Mouse (Mus musculus): ENCODE results near the gene Tmem273. TPM values are rescaled to one million over a fixed set of nuclear protein-coding genes. Genes with fewer than 3 reads are reported as not detected.

The Tmem273 gene
- polyA plus RNA-seq (2016; fragmentation: Nextera tagmentation; extraction: Ambion mirVana), result 0.15 TPM in 1 of 2 replicates, not detected in the other

DNA sequence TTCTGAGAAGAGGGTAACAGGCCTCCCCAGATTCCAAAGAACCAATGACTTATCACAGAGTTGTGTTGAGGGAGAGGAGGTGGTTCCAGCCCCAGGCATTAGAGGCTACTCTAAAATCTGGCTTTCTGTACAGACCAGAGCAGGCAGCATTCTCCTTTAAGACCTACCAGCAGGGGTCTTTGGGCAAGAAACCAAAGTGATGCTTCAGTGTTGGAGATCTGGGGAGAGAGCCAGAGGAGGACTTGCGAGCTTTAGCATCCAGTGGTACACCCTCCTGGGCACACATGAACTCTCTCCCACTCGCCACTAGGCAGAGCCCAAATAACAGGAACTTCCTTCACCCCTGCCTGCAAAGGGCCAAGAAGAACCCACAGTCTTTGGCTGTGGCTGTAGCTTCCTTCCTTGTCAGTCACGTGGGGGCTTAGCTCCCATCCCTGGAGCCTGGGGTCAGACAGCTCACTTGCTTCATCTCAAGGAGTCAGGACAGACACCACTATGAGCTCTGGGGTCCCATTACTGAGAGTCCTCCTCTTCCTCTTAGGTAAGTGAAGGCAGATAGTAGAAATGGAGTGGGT is at the start of gene Tmem273:
Gene Tmem273, plus strand, starts transcription at position 408 of the 575 bp plus-strand sequence.
- 84% methylated on average over 3 of the region's 3 CpGs for WGBS
- H3K4me1 ChIP-seq, result peaks cover 15% of the 10 kb centered on the region
- H3K36me3 ChIP-seq, result no peaks in the 10 kb centered on the region
- H3K9me3 ChIP-seq (replicated peaks), result no peaks in the 10 kb centered on the region
- DNase-seq (ENCODE audit: low spot score), result peak; percentile 18
- H3K27ac ChIP-seq, result no peak within 1 kb of the TSS
- H3K27me3 ChIP-seq (ENCODE audit: low read depth, poor library complexity, severe bottlenecking), result no peaks in the 10 kb centered on the region
- H3K4me3 ChIP-seq, result no peak within 1 kb of the TSS

DNA sequence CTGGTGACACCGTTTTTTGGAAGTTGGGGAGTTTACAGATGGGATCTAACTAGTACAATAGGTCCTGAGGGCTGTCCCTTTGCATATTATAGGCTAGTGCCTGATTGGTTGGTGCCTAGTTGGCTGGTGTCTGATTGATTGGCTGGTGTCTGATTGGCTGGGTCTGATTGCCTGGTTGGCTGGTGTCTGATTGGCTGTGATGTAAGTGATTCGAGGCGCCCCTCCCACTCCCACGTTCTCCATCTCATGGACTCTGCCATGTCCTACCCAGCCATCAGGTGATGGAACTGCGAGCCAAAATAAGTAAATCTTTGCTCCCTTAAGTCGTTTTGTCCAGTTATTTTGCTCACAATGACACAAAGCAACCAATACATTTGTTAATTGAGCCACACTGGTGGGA is 49.2 kb upstream of the Tmem273 start:
- no peaks in the 10 kb centered on the region for H3K36me3 ChIP-seq
- no peaks in the 10 kb centered on the region for H3K9me3 ChIP-seq (replicated peaks)
- no peaks in the 10 kb centered on the region for H3K4me1 ChIP-seq
- no peaks in the 10 kb centered on the region for H3K27me3 ChIP-seq (ENCODE audit: low read depth, poor library complexity, severe bottlenecking)
- 84% methylated on average over 6 of the region's 6 CpGs for WGBS
- no peak overlapping the region for H3K27ac ChIP-seq
- no peak overlapping the region for H3K4me3 ChIP-seq
- DNase-seq (ENCODE audit: low spot score), result no peak

DNA sequence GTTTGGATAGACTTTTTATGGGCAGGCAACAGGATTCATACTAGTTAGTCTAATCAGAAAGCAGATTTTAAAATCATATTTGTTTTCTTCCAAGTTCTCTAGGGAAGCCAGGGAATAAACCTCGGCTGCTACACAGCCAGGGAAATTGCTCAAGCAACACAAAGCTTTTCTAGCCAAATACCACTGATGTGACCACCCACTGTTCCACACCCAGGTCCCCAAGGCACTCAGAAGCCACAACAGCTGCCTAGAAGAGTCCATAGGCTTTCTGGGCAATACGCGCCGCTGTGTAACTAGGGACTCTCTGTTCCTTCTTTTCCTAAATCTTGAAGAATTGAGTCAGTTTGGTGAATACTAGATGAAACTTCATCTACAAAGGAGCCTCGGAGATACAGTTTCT is 47.2 kb upstream of the Tmem273 start:
- H3K4me1 ChIP-seq, result no peaks in the 10 kb centered on the region
- no peaks in the 10 kb centered on the region for H3K9me3 ChIP-seq (replicated peaks)
- 94% methylated on average over 5 of the region's 5 CpGs for WGBS
- no peak overlapping the region for H3K4me3 ChIP-seq
- H3K27ac ChIP-seq, result no peak overlapping the region
- DNase-seq (ENCODE audit: low spot score), result no peak
- H3K36me3 ChIP-seq, result no peaks in the 10 kb centered on the region
- H3K27me3 ChIP-seq (ENCODE audit: low read depth, poor library complexity, severe bottlenecking), result no peaks in the 10 kb centered on the region

DNA sequence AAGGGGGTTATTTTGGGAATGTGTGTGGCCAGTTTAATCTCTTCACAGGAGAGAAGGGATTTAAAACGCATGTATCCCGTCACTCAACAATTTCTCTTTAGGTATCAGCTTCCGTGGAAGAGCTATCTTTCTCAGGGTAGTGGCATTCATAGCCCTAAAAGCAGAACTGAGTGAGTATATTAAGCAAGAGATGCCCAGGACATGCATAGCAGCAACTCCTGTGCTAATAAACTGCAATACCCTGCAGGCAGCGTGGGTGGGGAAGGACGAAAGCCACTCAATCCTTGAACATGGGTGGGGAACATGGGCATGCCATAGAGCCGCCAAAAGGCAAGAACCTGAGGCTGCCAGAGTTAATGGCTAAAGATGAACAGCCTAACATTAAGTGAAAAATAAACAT is 37.2 kb upstream of the Tmem273 start:
- H3K27ac ChIP-seq, result no peak overlapping the region
- DNase-seq (ENCODE audit: low spot score), result no peak
- H3K36me3 ChIP-seq, result no peaks in the 10 kb centered on the region
- H3K4me1 ChIP-seq, result no peaks in the 10 kb centered on the region
- WGBS, result 87% methylated on average over 6 of the region's 6 CpGs
- no peaks in the 10 kb centered on the region for H3K27me3 ChIP-seq (ENCODE audit: low read depth, poor library complexity, severe bottlenecking)
- H3K4me3 ChIP-seq, result no peak overlapping the region
- no peaks in the 10 kb centered on the region for H3K9me3 ChIP-seq (replicated peaks)

DNA sequence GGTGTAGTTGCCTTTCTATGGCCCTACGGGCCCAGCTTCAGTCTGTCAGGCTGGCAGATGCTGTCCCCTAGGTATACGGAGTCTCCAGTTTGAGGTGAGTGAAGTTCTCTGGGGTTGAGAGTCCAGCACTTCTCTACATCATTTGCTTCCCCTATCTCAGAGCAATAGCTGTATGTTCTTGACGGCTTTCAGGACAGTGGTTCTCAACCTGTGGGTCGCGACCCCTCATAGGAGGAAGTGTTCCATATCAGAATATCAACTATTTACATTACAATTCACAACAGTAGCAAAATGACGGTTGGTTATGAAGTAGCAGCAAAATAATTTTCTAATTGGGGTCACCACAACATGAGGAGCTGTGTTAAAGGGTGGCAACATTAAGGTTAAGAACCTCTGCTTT is 35.0 kb upstream of the Tmem273 start:
- WGBS, result 87% methylated on average over 6 of the region's 6 CpGs
- H3K36me3 ChIP-seq, result no peaks in the 10 kb centered on the region
- no peaks in the 10 kb centered on the region for H3K4me1 ChIP-seq
- H3K27me3 ChIP-seq (ENCODE audit: low read depth, poor library complexity, severe bottlenecking), result no peaks in the 10 kb centered on the region
- no peak overlapping the region for H3K27ac ChIP-seq
- H3K4me3 ChIP-seq, result no peak overlapping the region
- DNase-seq (ENCODE audit: low spot score), result no peak
- H3K9me3 ChIP-seq (replicated peaks), result no peaks in the 10 kb centered on the region

DNA sequence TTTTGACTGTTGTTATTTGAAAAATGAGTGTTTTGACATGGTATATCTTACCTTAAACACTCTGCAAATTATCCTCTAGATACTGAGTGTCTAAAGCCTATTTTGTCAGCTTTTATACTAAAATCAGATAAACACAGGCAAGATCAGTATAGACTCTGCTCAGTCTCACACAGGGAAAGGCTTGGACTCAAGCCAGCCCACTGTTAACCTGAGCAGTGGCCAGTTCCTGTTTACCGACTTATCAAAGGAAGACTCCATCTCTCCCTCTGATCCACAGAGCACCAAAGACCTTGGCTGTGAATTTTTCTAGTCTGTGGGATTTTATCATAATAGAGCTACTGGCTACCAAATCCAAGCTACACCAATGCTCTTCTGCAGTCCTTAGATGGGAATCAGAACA is 31.5 kb upstream of the Tmem273 start:
- 71% methylated on average over 1 of the region's 1 CpGs for WGBS
- no peaks in the 10 kb centered on the region for H3K36me3 ChIP-seq
- H3K4me1 ChIP-seq, result no peaks in the 10 kb centered on the region
- DNase-seq (ENCODE audit: low spot score), result no peak
- no peaks in the 10 kb centered on the region for H3K9me3 ChIP-seq (replicated peaks)
- no peak overlapping the region for H3K4me3 ChIP-seq
- H3K27ac ChIP-seq, result no peak overlapping the region
- H3K27me3 ChIP-seq (ENCODE audit: low read depth, poor library complexity, severe bottlenecking), result no peaks in the 10 kb centered on the region

DNA sequence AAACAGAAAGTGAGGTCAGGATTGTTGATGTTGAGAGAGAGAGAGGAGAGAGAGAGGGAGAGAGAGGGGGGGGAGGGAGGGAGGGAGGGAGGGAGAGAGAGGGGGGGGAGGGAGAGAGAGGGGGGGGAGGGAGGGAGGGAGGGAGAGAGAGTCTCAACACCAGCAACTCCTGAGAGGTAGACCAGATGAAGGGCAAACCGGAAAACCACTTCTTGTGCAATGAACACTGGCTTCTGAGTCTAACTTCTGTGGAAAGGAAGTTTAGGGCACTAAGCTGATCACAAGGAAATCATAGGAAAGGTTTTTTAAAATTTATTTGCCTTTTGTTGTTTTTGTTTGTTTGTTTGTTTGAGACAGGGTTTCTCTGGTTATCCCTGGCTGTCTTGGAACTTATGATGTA is 23.6 kb upstream of the Tmem273 start:
- H3K4me3 ChIP-seq, result no peak overlapping the region
- H3K27ac ChIP-seq, result no peak overlapping the region
- WGBS, result 87% methylated on average over 1 of the region's 1 CpGs
- no peaks in the 10 kb centered on the region for H3K36me3 ChIP-seq
- no peaks in the 10 kb centered on the region for H3K4me1 ChIP-seq
- no peaks in the 10 kb centered on the region for H3K27me3 ChIP-seq (ENCODE audit: low read depth, poor library complexity, severe bottlenecking)
- no peaks in the 10 kb centered on the region for H3K9me3 ChIP-seq (replicated peaks)
- no peak for DNase-seq (ENCODE audit: low spot score)

DNA sequence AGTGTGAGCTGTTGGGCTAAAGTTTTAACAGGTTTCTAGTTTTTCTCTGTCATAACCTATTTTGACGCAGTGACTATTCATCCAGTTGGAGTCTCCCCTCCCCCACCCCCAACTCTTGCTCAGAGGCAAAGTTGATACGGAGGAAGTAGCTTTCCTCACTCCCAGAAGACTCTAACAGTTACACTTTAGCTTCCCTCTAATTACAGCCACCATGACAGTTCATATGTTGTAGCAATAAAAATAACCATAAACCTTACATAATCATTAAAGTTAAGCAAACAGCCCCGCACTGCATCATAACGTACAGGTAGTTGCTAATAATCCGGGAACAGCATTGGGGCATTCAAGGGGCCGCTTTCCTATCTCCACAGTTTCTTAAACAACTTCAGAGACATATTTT is 15.2 kb upstream of the Tmem273 start:
- Histone ChIP-seq H3K27me3 (ENCODE audit: low read depth, poor library complexity, severe bottlenecking) (no peaks in the 10 kb centered on the region), H3K36me3 (no peaks in the 10 kb centered on the region), H3K4me1 (no peaks in the 10 kb centered on the region), H3K4me3 (no peak overlapping the region), H3K27ac (no peak overlapping the region), H3K9me3 (replicated peaks) (no peaks in the 10 kb centered on the region)
- no peak for DNase-seq (ENCODE audit: low spot score)
- 82% methylated on average over 6 of the region's 6 CpGs for WGBS

DNA sequence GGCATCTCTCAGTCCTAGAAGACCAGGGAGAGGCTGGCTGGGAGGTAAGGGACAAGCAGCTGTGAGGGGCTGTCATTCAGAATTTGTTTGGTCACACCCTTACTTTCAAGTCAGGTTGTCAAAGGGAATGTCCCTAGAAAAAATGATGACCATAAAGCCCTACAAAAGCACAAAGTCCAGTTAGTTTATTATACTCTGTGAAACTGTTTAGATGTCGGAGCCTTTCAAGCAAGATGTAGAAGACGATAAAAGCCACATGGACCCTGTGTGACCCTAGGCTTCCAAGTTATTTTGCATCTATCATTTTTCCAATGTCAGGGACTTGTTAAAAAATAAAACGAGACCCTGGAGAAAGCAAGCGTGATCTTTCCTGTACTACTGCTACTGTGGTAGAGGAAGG is 13.7 kb upstream of the Tmem273 start:
- Histone ChIP-seq H3K27me3 (ENCODE audit: low read depth, poor library complexity, severe bottlenecking) (no peaks in the 10 kb centered on the region), H3K9me3 (replicated peaks) (no peaks in the 10 kb centered on the region), H3K36me3 (no peaks in the 10 kb centered on the region), H3K4me3 (no peak overlapping the region), H3K27ac (no peak overlapping the region), H3K4me1 (no peaks in the 10 kb centered on the region)
- WGBS, result 89% methylated on average over 4 of the region's 4 CpGs
- no peak for DNase-seq (ENCODE audit: low spot score)

DNA sequence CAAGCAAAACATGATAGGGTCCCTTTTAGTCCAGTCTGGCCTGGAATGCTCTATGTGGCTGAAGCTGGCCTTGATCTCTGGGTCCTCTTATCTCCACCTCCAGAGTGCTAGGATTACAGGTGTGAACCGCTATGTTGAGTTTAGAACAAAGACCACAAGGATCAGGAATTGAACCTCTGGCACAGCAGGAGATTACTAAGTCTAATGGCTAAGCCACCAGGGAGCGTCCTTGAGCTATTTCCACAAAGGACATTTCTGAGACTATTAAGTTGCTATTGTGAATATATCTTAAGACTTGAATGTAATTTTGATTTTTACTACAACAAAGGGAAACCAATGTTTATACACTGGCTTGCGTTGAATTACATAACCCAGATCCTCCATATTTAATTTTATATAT is 13.0 kb upstream of the Tmem273 start:
- Histone ChIP-seq H3K4me3 (no peak overlapping the region), H3K9me3 (replicated peaks) (no peaks in the 10 kb centered on the region), H3K27me3 (ENCODE audit: low read depth, poor library complexity, severe bottlenecking) (no peaks in the 10 kb centered on the region), H3K4me1 (no peaks in the 10 kb centered on the region), H3K36me3 (no peaks in the 10 kb centered on the region), H3K27ac (no peak overlapping the region)
- DNase-seq (ENCODE audit: low spot score), result no peak
- WGBS, result 62% methylated on average over 3 of the region's 3 CpGs

DNA sequence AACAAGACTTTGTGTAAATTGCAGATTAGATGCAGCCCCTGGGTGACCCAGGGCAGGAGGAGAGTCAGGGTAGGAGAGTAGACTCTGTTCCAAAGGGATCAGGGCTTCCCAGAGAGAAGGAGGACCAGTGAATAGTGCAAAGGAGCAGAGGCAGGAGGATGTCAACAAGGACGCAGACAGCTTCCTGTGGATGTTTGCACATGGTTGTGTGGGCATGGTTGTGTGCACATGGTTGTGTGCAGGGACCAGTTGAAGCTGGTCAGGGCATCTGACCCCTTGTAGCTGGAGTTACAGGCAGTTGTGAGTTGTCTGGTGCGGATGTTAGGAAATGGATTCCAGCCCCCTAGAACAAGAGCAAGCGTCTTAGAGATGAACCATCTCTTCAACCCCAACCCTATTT is 12.3 kb upstream of the Tmem273 start:
- Histone ChIP-seq H3K4me3 (no peak overlapping the region), H3K9me3 (replicated peaks) (no peaks in the 10 kb centered on the region), H3K27ac (no peak overlapping the region), H3K27me3 (ENCODE audit: low read depth, poor library complexity, severe bottlenecking) (no peaks in the 10 kb centered on the region), H3K4me1 (no peaks in the 10 kb centered on the region), H3K36me3 (no peaks in the 10 kb centered on the region)
- WGBS, result 83% methylated on average over 3 of the region's 3 CpGs
- no peak for DNase-seq (ENCODE audit: low spot score)

DNA sequence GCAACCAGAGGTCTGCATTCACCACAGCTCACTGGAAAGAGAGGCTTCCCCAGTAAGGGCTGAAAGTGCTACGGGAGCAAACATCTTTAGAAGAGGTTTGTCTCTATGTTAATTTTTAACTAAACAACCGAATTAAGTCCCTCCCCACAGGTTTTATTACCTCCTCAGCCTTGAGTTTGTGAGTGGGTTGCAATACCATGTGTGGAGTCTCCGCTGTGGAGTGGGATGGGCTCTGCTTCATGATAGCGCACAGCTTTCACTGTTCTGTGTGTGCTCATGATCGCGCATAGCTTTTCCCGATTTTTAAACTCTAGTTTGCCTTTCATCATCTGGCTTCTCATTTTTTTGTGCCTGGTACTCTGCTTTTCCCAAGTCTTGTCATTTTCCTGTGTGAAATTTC is 9.7 kb upstream of the Tmem273 start:
- Histone ChIP-seq H3K4me1 (no peaks in the 10 kb centered on the region), H3K36me3 (no peaks in the 10 kb centered on the region), H3K9me3 (replicated peaks) (no peaks in the 10 kb centered on the region), H3K27me3 (ENCODE audit: low read depth, poor library complexity, severe bottlenecking) (no peaks in the 10 kb centered on the region), H3K27ac (no peak overlapping the region), H3K4me3 (no peak overlapping the region)
- DNase-seq (ENCODE audit: low spot score), result no peak
- 89% methylated on average over 7 of the region's 7 CpGs for WGBS

DNA sequence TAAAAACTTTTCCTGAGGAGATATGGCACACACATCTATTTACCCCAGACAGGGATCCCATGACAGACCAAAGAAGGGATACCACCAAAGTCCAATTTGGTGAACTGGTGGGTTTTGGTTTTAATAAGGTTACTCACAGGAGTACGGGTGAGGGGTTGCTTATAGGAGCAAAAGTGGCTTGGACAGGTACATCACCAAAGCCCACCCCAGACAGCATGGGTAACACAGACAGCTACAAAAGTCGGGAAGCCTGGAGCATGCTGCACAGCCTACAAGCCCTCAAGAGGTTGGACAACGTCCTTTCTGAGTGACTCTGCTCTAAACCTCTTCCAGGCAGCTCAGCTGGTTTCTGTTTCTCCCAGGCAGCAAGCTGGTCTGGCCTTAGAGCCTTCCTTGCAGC is 7.4 kb upstream of the Tmem273 start:
- 77% methylated on average over 3 of the region's 3 CpGs for WGBS

DNA sequence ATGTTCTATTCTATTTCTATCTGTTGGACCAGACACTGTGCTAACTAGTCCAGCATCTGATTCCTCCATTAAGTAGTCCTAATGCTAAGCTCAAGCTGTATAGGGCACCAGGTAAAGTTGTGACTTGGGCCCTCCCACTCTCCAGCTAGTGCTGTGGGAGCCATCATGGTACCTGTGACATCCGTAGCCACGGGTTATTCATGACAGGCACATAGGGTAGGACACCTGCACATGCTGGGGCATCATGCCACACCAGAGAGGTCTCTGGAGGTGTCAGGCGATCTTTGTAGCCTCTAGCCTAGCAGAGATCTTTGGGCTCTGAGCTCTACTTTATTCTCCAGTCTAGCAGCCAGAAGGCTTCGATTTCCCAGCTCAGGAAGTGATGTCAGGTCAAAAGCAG is 2.9 kb upstream of the Tmem273 start:
- WGBS, result 88% methylated on average over 4 of the region's 4 CpGs
- Histone ChIP-seq H3K4me3 (no peak overlapping the region), H3K27me3 (ENCODE audit: low read depth, poor library complexity, severe bottlenecking) (no peaks in the 10 kb centered on the region), H3K4me1 (peaks cover 9% of the 10 kb centered on the region), H3K36me3 (no peaks in the 10 kb centered on the region), H3K27ac (no peak overlapping the region), H3K9me3 (replicated peaks) (no peaks in the 10 kb centered on the region)
- no peak for DNase-seq (ENCODE audit: low spot score)

More for the DNA sequence above, 7.4 kb upstream of the Tmem273 start:
- Histone ChIP-seq H3K27ac (no peak overlapping the region), H3K9me3 (replicated peaks) (no peaks in the 10 kb centered on the region), H3K4me3 (no peak overlapping the region), H3K27me3 (ENCODE audit: low read depth, poor library complexity, severe bottlenecking) (no peaks in the 10 kb centered on the region), H3K4me1 (peaks cover 4% of the 10 kb centered on the region; the same call in 1 of the 2 replicates), H3K36me3 (no peaks in the 10 kb centered on the region)
- no peak for DNase-seq (ENCODE audit: low spot score)

All from limb, embryonic 10.5 days (tissue).